Mouse (Mus musculus): ENCODE measurements around the gene Rem2.

DNA sequence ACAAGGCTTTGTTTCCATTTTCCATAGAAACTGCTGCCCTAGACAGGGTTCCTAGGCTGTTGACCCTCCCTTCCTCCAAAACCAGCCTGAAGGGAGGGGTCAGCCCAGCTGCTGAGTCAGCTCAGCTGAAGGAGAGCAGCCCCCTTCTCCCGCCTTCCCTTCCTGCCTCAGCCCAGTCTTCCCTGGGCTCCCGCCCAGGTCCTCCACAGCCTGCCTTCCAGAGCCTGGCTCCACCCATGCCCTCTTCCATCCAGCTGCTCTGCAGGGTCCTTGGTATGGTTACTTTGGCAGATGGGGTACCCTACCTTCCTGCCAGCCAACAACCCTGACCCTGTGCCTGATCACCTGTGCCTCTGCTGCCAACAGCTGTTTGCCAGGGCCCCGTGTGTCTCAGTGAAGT, 32.7 kb upstream of the Rem2 start:
- TF ChIP-seq CTCF (IDR thresholded peaks at IDR 0.05 in 2 of 3, conservative IDR thresholded peaks at IDR 0.05 in 1 of 3; ENCODE audit: control insufficient read depth in 1 of 3, insufficient read depth in 1 of 3, low read depth in 2 of 3, low read length in 3 of 3, poor library complexity in 1 of 3, severe bottlenecking in 1 of 3) (no peak), MXI1 (IDR thresholded peaks at IDR 0.05; ENCODE audit: low read depth, low read length) (no peak), SIN3A (IDR thresholded peaks at IDR 0.05; ENCODE audit: low read length) (no peak), ETS1 (IDR thresholded peaks at IDR 0.05; ENCODE audit: low read depth, low read length) (no peak), GATA1 (IDR thresholded peaks at IDR 0.05; ENCODE audit: low read depth, low read length) (no peak), POLR2A (IDR thresholded peaks at IDR 0.05; ENCODE audit: control insufficient read depth in 1 of 2, insufficient read depth in 1 of 2, low read depth in 1 of 2, low read length in 2 of 2, poor library complexity in 1 of 2) (no peak), MEF2A (IDR thresholded peaks at IDR 0.05; ENCODE audit: extremely low read depth, insufficient replicate concordance, low read depth, low read length, poor library complexity, severe bottlenecking) (no peak), CHD2 (IDR thresholded peaks at IDR 0.05; ENCODE audit: low read length) (no peak), USF2 (IDR thresholded peaks at IDR 0.05; ENCODE audit: borderline replicate concordance in 1 of 2, insufficient read depth in 1 of 2, low read depth in 1 of 2, low read length in 2 of 2) (no peak), ZMIZ1 (IDR thresholded peaks at IDR 0.05; ENCODE audit: low read depth, low read length) (no peak), POLR2AphosphoS5 (IDR thresholded peaks at IDR 0.05; ENCODE audit: borderline replicate concordance, low read depth, low read length) (no peak), EP300 (IDR thresholded peaks at IDR 0.05; ENCODE audit: low read depth in 1 of 2, low read length in 2 of 2) (no peak)

All from MEL (cell line).